Mouse (Mus musculus): Measurements from ENCODE around the gene Olfr972. TPM values are rescaled to one million over a fixed set of nuclear protein-coding genes. Genes with fewer than 3 reads are reported as not detected.
"Not testable (repeated sequence)": the region's sequence is repeated elsewhere in the genome, so short reads cannot be mapped to it uniquely, and the experiment has no call there.

Gene Olfr972
- polyA plus RNA-seq (2015; fragmentation: Nextera tagmentation; extraction: Ambion mirVana): not detected in 2 replicates

DNA sequence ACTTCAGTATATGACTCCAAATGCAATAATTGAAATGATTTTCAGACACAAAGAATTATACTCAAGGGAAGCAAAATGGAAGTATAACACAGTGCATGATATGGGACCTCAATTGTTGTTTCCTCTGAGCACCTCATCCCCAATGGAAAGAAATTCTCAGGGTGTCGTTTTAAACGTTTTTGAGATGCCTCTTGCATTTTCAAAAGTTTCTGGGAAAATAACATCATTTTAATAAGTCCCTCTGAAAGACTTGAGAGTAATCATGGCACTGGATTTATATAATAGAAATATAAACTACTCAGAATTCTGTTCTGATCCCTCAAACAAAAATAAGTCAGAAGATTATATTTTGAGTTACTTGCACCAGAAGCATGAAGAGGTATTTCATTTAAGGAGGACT lies at the start of gene Olfr972:
TSS of gene Olfr972 (plus strand) at position 301 of the 400 bp plus-strand sequence.
- ATAC-seq: no peak
- H3K4me2 ChIP-seq (replicated peaks; ENCODE audit: low read depth): no peak within 1 kb of the TSS
- H3K9ac ChIP-seq (ENCODE audit: low read depth, low read length): no peak within 1 kb of the TSS
- no peaks in the 10 kb centered on the region for H3K9me3 ChIP-seq (ENCODE audit: control insufficient read depth)
- no peak within 1 kb of the TSS for H3K27ac ChIP-seq (ENCODE audit: low read depth, low read length)
- no peak for TF ChIP-seq CTCF (IDR thresholded peaks at IDR 0.05; ENCODE audit: low read depth)
- 60% methylated on average over 2 of the region's 2 CpGs for WGBS
- H3K36me3 ChIP-seq (ENCODE audit: control insufficient read depth, insufficient read depth): no peaks in the 10 kb centered on the region
- no peaks in the 10 kb centered on the region for H3K27me3 ChIP-seq (replicated peaks; ENCODE audit: control insufficient read depth, insufficient read depth, low read length)
- no peak within 1 kb of the TSS for H3K4me3 ChIP-seq (ENCODE audit: low read depth, low read length)
- no peaks in the 10 kb centered on the region for H3K4me1 ChIP-seq (replicated peaks; ENCODE audit: control insufficient read depth, insufficient read depth, low read length)

DNA sequence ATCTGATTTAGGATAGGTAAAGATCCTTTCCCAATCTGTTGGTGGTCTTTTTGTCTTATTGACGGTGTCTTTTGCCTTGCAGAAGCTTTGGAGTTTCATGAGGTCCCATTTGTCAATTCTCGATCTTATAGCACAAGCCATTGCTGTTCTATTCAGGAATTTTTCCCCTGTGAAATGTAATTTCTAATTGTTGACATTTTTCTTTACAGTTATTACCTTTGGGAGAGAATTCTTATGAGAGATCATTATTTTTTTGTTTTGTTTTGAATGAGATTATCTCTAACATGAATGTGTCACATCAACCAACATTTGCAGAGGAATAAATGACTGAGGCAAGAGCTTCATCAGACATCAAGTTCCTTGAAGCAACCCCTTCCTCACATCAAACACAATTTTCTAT lies 29.6 kb upstream of the Olfr972 start, which contains the start of gene Olfr971:
TSS of gene Olfr971 (plus strand) at position 301 of the 400 bp plus-strand sequence.
- not testable (repeated sequence) for H3K27me3 ChIP-seq (replicated peaks; ENCODE audit: control insufficient read depth, insufficient read depth, low read length); H3K36me3 ChIP-seq (ENCODE audit: control insufficient read depth, insufficient read depth); H3K4me1 ChIP-seq (replicated peaks; ENCODE audit: control insufficient read depth, insufficient read depth, low read length); ATAC-seq; H3K9ac ChIP-seq (ENCODE audit: low read depth, low read length); H3K27ac ChIP-seq (ENCODE audit: low read depth, low read length); H3K4me3 ChIP-seq (ENCODE audit: low read depth, low read length); H3K4me2 ChIP-seq (replicated peaks; ENCODE audit: low read depth); H3K9me3 ChIP-seq (ENCODE audit: control insufficient read depth)
- 100% methylated on average over 1 of the region's 2 CpGs for WGBS

DNA sequence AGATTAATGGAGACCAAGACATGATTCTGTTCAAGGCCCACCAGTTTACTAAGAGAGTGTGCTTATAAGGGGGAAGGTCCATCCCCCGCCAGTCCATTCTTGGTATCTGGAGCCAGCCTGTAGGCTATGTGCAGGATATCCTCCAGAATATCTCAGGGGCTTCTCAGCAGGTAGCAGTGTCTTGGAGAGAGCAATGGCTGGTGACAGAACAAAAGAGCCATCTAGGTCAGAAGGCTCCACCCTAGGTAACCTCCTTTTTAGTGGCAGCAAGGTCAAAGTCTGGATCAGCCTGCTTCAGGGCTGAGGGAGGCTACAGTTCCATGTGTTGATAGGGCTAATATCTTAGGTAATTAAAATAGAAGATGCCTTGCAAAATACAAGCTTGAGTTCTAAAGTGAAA lies 5.8 kb downstream of the Olfr972 start:
- ATAC-seq; H3K4me3 ChIP-seq (ENCODE audit: low read depth, low read length); H3K9ac ChIP-seq (ENCODE audit: low read depth, low read length); H3K4me2 ChIP-seq (replicated peaks; ENCODE audit: low read depth); H3K36me3 ChIP-seq (ENCODE audit: control insufficient read depth, insufficient read depth); H3K9me3 ChIP-seq (ENCODE audit: control insufficient read depth); H3K27ac ChIP-seq (ENCODE audit: low read depth, low read length); H3K4me1 ChIP-seq (replicated peaks; ENCODE audit: control insufficient read depth, insufficient read depth, low read length); H3K27me3 ChIP-seq (replicated peaks; ENCODE audit: control insufficient read depth, insufficient read depth, low read length): not testable (repeated sequence)
- 79% methylated on average over 1 of the region's 1 CpGs for whole genome bisulfite sequencing

GRCm38 (mm10) chr9:39877541-39878396 lies 11.5 kb downstream of the Olfr972 start:
- H3K36me3 ChIP-seq (ENCODE audit: control insufficient read depth, insufficient read depth); H3K4me1 ChIP-seq (replicated peaks; ENCODE audit: control insufficient read depth, insufficient read depth, low read length); ATAC-seq; H3K9ac ChIP-seq (ENCODE audit: low read depth, low read length); H3K27me3 ChIP-seq (replicated peaks; ENCODE audit: control insufficient read depth, insufficient read depth, low read length); H3K4me2 ChIP-seq (replicated peaks; ENCODE audit: low read depth); H3K27ac ChIP-seq (ENCODE audit: low read depth, low read length); H3K4me3 ChIP-seq (ENCODE audit: low read depth, low read length); H3K9me3 ChIP-seq (ENCODE audit: control insufficient read depth): not testable (repeated sequence)
- WGBS: no CpG with 5 or more reads among the region's 4 CpGs

DNA sequence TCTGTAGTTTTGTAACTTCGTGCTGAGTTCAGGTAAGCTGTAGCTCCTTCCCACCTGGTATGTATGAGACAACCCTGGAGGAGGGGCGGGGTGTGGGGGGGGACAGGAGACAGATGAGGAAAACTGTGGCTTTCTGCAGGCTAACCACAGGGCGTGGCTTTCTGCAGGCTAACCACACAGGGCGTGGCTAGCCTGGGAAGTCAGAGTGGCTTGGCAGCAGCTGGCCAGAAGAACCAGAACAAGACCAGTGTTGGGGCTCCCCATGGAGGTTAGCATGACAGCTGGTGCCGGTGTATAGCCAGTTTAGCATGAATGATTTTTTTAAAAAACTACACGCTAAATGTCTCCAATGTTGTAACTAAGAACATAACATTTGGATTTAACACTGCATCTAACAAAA lies 38.9 kb downstream of the Olfr972 start:
- Histone ChIP-seq H3K9me3 (ENCODE audit: control insufficient read depth) (no peaks in the 10 kb centered on the region), H3K36me3 (ENCODE audit: control insufficient read depth, insufficient read depth) (no peaks in the 10 kb centered on the region), H3K4me3 (ENCODE audit: low read depth, low read length) (no peak overlapping the region), H3K4me1 (replicated peaks; ENCODE audit: control insufficient read depth, insufficient read depth, low read length) (no peaks in the 10 kb centered on the region), H3K4me2 (replicated peaks; ENCODE audit: low read depth) (no peak overlapping the region), H3K27me3 (replicated peaks; ENCODE audit: control insufficient read depth, insufficient read depth, low read length) (no peaks in the 10 kb centered on the region), H3K9ac (ENCODE audit: low read depth, low read length) (no peak overlapping the region), H3K27ac (ENCODE audit: low read depth, low read length) (no peak overlapping the region)
- WGBS: 67% methylated on average over 6 of the region's 6 CpGs
- no peak for ATAC-seq
- TF ChIP-seq CTCF (IDR thresholded peaks at IDR 0.05; ENCODE audit: low read depth): no peak

DNA sequence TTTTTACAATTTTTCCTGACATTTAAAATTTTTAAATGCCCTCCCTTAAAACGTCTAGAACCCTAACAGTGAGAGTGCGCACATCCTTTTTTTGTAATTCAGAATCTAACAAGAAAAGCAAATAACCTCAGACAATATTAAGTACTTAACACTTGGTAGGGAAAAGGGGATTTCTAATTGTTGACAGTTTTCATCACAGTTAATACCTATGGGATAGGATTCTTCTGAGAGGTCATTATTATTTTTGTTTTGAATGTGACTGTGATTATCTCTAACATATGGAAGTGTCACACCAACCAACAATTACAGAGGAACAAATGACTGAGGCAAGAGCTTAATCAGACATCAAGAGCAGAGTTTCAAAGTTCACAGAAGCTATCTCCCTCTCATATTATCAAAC lies 40.8 kb downstream of the Olfr972 start, which contains the start of gene Olfr229:
TSS of gene Olfr229 (plus strand) at position 301 of the 400 bp plus-strand sequence.
- Histone ChIP-seq H3K27ac (ENCODE audit: low read depth, low read length) (no peak within 1 kb of the TSS), H3K9me3 (ENCODE audit: control insufficient read depth) (no peaks in the 10 kb centered on the region), H3K4me3 (ENCODE audit: low read depth, low read length) (no peak within 1 kb of the TSS), H3K9ac (ENCODE audit: low read depth, low read length) (no peak within 1 kb of the TSS), H3K36me3 (ENCODE audit: control insufficient read depth, insufficient read depth) (no peaks in the 10 kb centered on the region), H3K4me2 (replicated peaks; ENCODE audit: low read depth) (no peak within 1 kb of the TSS), H3K4me1 (replicated peaks; ENCODE audit: control insufficient read depth, insufficient read depth, low read length) (no peaks in the 10 kb centered on the region), H3K27me3 (replicated peaks; ENCODE audit: control insufficient read depth, insufficient read depth, low read length) (no peaks in the 10 kb centered on the region)
- ATAC-seq: no peak
- TF ChIP-seq CTCF (IDR thresholded peaks at IDR 0.05; ENCODE audit: low read depth): no peak
- WGBS: 64% methylated on average over 2 of the region's 2 CpGs
